Mouse (Mus musculus): ENCODE measurements around the gene Olfr523. TPM values are rescaled to one million over a fixed set of nuclear protein-coding genes. Genes with fewer than 3 reads are reported as not detected.
"Not testable (repeated sequence)": the region's sequence is repeated elsewhere in the genome, so short reads cannot be mapped to it uniquely, and the experiment has no call there.

The Olfr523 gene
- polyA plus RNA-seq (2015; fragmentation: Nextera tagmentation; extraction: Ambion mirVana): not detected in 2 replicates

DNA sequence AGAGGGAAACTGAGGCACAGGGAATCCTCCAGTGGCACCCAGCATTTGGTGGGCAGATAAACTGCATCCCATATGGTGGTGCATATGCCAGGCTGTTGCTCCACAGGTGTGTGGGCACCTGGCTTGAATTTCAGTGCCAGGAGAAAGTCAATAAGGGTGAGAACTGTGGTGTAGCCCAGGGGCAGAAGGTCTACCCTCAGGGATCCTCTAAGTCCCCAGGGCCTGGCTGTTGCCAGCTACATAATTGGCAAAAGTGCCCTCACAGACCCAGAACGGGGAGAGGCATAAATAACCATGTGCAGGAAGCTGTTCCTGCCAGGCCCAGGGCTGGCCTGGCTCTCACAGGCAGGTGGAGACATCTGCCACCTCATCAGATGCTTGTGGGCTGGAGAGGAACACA, at the start of gene Olfr523:
Gene Olfr523 (plus strand): TSS at position 282 of the 400 bp plus-strand sequence.
- Histone ChIP-seq H3K4me1 (no peaks in the 10 kb centered on the region), H3K4me3 (replicated peaks) (no peak within 1 kb of the TSS), H3K27me3 (no peaks in the 10 kb centered on the region), H3K9ac (no peak within 1 kb of the TSS), H3K27ac (no peak within 1 kb of the TSS), H3K36me3 (no peaks in the 10 kb centered on the region), H3K9me3 (replicated peaks) (no peaks in the 10 kb centered on the region), H3K4me2 (no peak within 1 kb of the TSS)
- ATAC-seq (replicated peaks; ENCODE audit: low FRiP score): no peak
- WGBS: 36% methylated on average over 1 of the region's 1 CpGs

DNA sequence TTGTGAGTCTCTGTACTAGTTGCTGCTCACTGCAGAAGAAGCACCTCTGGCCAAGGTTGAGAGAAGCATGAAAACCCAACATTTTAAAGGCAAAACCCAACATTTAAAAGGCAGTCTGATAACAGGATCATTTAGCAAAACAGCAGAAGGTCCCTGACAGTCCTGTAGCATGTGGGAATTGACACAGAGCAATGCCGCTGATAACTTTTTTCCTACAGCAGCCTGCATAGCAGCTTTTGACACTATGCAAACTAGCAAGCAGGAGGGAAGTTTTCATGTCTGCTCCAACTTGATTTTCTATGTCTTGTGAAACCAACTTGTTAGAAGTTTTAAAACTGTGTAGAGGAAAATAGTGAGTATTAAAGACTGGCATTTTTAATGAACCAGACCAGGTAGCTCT, 48.6 kb upstream of the Olfr523 start:
- no peak overlapping the region for H3K27ac ChIP-seq
- no peaks in the 10 kb centered on the region for H3K9me3 ChIP-seq (replicated peaks)
- peaks cover 3% of the 10 kb centered on the region for H3K36me3 ChIP-seq
- no peak for ATAC-seq (replicated peaks; ENCODE audit: low FRiP score)
- no peaks in the 10 kb centered on the region for H3K27me3 ChIP-seq
- WGBS: 92% methylated on average over 1 of the region's 1 CpGs
- H3K4me3 ChIP-seq (replicated peaks): no peak overlapping the region
- no peak overlapping the region for H3K9ac ChIP-seq
- H3K4me2 ChIP-seq: no peak overlapping the region
- H3K4me1 ChIP-seq: peaks cover 16% of the 10 kb centered on the region

DNA sequence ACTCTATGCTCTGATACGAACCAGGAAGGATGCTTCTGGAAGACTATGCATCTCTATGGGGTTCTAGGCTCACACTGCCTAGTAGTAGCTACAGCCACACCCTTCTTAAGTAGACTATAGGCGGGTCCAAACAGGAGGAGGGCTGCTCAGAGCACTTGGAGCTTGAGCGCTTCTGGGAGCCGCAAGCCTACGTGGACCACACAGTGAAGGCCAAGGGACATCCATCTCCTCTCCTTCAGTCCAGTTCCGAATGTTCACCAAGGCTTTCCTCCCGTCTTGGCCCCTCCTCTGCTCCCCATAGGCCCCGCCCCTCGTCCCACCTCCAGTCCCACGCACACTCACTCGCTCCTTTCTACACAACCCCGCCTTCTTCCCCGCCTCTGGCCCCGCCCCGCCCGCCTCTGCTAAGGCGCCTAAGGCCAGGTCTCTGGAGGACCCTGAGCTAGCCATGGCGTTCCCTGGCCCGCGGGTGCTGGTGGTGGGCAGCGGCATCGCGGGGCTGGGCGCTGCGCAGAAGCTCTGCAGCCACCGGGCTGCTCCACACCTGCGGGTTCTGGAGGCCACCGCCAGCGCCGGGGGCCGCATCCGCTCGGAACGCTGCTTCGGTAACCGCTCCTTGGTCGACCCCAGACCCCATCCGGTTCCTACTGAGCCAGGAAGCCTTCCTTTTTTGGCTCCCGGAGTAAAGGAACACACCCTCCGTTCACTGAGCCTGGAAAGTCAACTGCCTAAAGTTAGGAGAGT, 47.6 kb upstream of the Olfr523 start:
- WGBS: 2% methylated on average over 40 of the region's 40 CpGs
- Histone ChIP-seq H3K9ac (peak overlapping the region; percentile 87), H3K36me3 (peaks cover 14% of the 10 kb centered on the region), H3K4me1 (peaks cover 16% of the 10 kb centered on the region), H3K9me3 (replicated peaks) (no peaks in the 10 kb centered on the region), H3K27ac (peak overlapping the region; percentile 72), H3K4me3 (replicated peaks) (peak overlapping the region; percentile 80), H3K27me3 (no peaks in the 10 kb centered on the region), H3K4me2 (peak overlapping the region; percentile 74)
- ATAC-seq (replicated peaks; ENCODE audit: low FRiP score): peak; percentile 99

DNA sequence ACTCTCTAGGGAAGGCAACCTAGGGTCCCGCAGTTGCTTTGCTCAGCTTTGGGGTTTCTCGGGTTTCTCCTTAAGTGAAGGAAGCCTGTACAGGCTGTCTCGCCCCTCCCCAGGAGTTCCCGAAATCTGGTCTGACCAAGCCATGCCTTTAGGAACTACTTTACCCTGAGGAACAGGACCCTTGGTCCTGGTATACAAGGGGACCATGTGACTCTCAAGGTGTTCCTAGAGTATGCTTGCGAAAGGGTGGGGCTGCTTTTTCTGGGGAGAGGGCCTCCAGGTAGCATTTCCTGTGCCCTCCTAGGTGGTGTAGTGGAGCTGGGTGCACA, 47.0 kb upstream of the Olfr523 start:
- 6% methylated on average over 5 of the region's 5 CpGs for WGBS
- peaks cover 16% of the 10 kb centered on the region for H3K4me1 ChIP-seq
- peak overlapping the region; percentile 72 for H3K27ac ChIP-seq
- peak overlapping the region; percentile 74 for H3K4me2 ChIP-seq
- no peaks in the 10 kb centered on the region for H3K9me3 ChIP-seq (replicated peaks)
- H3K4me3 ChIP-seq (replicated peaks): peak overlapping the region; percentile 80
- no peak; the same call in none of the 2 replicates for ATAC-seq (replicated peaks; ENCODE audit: low FRiP score)
- no peaks in the 10 kb centered on the region for H3K27me3 ChIP-seq
- peaks cover 19% of the 10 kb centered on the region for H3K36me3 ChIP-seq
- peak overlapping the region; percentile 87 for H3K9ac ChIP-seq

DNA sequence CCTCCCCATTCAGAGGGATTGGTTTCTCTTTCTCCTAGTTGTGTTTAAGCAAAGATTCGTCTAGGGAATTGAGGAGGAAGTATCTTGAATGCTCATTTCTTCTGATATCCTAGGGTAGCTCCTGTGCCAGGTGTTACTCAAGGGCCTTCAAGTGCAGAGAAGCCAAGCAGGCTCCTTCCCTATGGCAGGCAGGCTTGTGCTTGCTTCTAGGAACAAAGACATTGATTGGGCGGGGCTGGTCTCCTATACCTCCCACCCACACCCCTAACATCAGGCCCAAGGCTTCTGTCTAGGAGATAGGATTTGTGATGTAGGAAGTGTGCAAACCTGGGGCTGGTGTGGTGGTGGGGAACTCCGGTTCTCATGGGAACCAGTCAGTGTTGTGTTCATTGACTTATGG, 46.1 kb upstream of the Olfr523 start:
- H3K4me2 ChIP-seq: peak overlapping the region; percentile 7; the same call in 1 of the 2 replicates
- H3K4me3 ChIP-seq (replicated peaks): no peak overlapping the region

DNA sequence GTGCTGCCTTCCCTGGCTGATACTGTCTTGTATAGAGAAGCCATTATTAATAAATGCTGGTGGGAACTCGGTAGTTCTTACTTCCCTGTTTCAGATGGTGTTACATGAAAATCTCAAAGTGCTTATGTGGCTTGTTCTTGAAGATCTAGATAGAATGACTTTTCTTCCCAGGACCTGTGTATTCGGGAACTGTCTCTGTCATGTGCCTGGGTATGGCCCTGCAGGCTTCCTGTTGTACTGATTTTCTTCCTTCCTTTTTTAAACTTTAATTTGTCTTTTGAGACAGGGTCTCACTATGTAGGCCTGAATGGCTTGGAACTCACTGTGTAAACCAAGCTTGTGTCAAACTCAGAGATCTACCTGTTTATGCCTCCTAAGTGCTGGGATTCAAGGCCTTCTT, 45.1 kb upstream of the Olfr523 start:
- Histone ChIP-seq H3K4me1 (peaks cover 16% of the 10 kb centered on the region), H3K4me3 (replicated peaks) (no peak overlapping the region), H3K4me2 (no peak overlapping the region), H3K9ac (no peak overlapping the region), H3K27ac (no peak overlapping the region), H3K27me3 (no peaks in the 10 kb centered on the region), H3K36me3 (peaks cover 32% of the 10 kb centered on the region), H3K9me3 (replicated peaks) (no peaks in the 10 kb centered on the region)
- WGBS: 87% methylated on average over 2 of the region's 2 CpGs
- ATAC-seq (replicated peaks; ENCODE audit: low FRiP score): no peak

More for the DNA sequence above, 46.1 kb upstream of the Olfr523 start:
- Histone ChIP-seq H3K27me3 (no peaks in the 10 kb centered on the region), H3K36me3 (peaks cover 27% of the 10 kb centered on the region), H3K4me1 (peaks cover 16% of the 10 kb centered on the region), H3K9ac (peak overlapping the region; percentile 21; the same call in 1 of the 2 replicates), H3K9me3 (replicated peaks) (no peaks in the 10 kb centered on the region), H3K27ac (no peak overlapping the region)
- 79% methylated on average over 3 of the region's 3 CpGs for WGBS
- ATAC-seq (replicated peaks; ENCODE audit: low FRiP score): no peak

DNA sequence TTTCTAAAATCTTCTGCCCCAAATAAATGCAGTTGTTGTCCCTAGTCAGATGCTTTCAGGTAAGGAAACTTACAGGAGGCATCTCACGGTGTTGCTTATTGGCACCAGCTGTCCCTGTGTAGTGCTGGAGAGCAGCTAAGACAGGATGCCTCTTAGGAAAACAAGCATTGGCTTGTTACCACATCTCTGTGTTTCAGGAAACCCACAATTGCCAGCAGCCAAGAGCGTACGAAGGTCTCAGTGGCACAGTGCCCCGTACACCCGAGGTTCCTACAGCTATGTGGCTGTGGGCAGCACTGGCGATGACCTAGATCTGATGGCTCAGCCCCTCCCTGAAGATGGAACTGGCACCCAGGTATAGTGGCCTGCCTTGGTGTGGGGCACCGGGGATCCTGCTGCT, 40.8 kb upstream of the Olfr523 start:
- not testable (repeated sequence) for H3K27me3 ChIP-seq; H3K27ac ChIP-seq; H3K4me3 ChIP-seq (replicated peaks); H3K9ac ChIP-seq; H3K9me3 ChIP-seq (replicated peaks); ATAC-seq (replicated peaks; ENCODE audit: low FRiP score); H3K4me1 ChIP-seq; H3K4me2 ChIP-seq
- H3K36me3 ChIP-seq: peaks cover 45% of the 10 kb centered on the region
- WGBS: 92% methylated on average over 7 of the region's 7 CpGs

DNA sequence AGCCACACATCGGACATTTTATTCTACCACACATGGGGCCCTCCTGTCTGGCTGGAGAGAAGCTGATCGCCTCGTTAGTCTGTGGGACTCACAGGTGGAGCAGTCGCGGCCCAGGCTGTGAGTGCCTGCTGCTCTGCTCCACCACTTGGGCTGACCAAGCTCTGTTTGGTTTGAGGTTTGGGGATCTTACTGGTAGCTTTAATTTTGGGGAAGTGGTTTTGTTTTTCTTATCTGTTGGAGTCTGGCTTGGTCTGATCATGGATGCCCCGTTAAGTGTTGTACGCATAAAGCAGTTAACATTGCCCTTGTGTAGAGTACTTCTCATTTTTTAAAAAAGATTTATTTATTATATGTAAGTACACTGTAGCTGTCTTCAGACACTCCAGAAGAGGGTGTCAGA, 39.0 kb upstream of the Olfr523 start:
- H3K9me3 ChIP-seq (replicated peaks); ATAC-seq (replicated peaks; ENCODE audit: low FRiP score); H3K4me1 ChIP-seq; H3K9ac ChIP-seq; H3K27me3 ChIP-seq; H3K4me3 ChIP-seq (replicated peaks); H3K4me2 ChIP-seq; H3K27ac ChIP-seq: not testable (repeated sequence)
- peaks cover 45% of the 10 kb centered on the region for H3K36me3 ChIP-seq
- 94% methylated on average over 7 of the region's 7 CpGs for WGBS

DNA sequence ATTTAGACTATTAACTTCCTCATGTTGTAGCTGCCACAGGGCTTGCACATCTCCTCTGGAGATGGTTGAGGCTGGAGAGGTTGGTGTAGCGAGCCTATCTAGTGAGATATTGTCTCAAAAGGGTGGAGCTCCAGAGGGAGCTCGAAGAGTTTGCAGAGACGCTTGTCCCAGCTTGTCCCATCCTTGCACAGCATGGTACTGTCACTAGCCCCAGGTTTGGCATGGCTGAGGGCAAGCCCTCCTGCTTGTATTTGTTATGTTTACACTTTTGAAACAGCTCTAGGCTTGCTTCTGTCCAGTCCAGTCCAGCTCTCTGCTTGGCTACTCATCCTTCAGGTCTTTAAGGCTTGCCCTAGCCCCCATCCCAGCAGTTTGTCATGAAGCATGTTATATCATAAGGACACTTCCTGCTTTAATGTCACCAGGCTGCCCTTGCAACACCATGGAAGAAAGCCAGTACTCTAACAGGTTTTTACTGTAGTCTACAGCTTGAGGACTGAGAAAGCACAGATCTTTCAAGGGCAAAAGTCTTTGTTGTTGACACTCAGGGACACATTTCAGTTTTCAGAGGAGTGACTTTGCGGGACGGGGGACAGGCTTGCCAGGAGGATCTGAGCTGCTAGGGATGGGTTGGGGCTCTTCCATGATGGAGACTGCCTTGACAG, 37.8 kb upstream of the Olfr523 start:
- H3K4me2 ChIP-seq: no peak overlapping the region

DNA sequence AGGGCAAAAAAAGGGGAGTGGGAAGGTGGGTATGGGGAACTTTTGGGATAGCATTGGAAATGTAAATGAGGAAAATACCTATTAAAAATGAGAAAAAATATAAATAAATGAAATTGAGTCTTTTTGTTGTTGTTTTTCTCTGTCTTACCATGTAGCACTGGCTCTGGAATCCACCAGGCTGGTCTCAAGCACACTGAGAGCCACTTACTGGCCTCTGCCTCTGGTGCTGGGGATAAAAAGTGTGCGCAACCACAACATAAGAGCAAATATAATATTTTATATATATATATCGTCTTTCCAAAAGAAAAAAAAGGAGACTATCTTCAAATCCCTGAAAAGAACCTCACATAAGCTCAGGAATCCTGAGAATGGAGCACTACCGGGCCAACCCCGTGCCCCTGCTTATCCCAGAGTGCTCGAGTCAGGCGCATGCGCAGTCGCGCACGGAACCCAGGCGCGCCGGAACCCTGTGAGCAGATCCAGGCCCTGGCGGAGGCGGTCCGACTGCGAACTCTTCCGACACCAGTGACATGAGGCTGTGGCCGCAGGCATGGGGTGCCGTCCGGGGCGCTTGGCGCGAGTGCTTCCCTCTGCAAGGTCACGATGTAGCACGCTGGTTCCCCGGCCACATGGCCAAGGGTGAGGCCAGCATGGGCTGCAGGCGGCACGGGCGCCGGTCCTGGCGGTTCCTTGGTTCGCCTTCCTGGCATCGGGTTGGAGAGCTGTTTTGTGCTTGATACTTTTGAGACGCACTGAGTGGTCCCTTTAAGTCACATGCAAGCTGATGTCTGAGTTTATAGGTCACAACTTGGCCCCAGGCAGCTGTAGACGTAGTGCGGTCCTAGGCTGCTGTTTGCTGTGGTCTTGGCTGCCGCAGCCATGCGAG, 35.6 kb upstream of the Olfr523 start, which contains the start of gene Mtg1:
Gene Mtg1 (plus strand): TSS at position 430 of the 886 bp plus-strand sequence.
- Histone ChIP-seq H3K9me3 (replicated peaks) (no peaks in the 10 kb centered on the region), H3K36me3 (peaks cover 14% of the 10 kb centered on the region), H3K27me3 (no peaks in the 10 kb centered on the region), H3K9ac (peak within 1 kb of the TSS; percentile 93), H3K4me1 (peaks cover 10% of the 10 kb centered on the region), H3K4me3 (replicated peaks) (peak within 1 kb of the TSS; percentile 84), H3K27ac (peak within 1 kb of the TSS; percentile 89), H3K4me2 (peak within 1 kb of the TSS; percentile 90)
- ATAC-seq (replicated peaks; ENCODE audit: low FRiP score): peak; percentile 99
- 2% methylated on average over 39 of the region's 39 CpGs for WGBS

More for the DNA sequence above, 37.8 kb upstream of the Olfr523 start:
- Histone ChIP-seq H3K27me3 (no peaks in the 10 kb centered on the region), H3K4me1 (peaks cover 10% of the 10 kb centered on the region), H3K4me3 (replicated peaks) (no peak overlapping the region), H3K36me3 (peaks cover 34% of the 10 kb centered on the region), H3K27ac (no peak overlapping the region), H3K9me3 (replicated peaks) (no peaks in the 10 kb centered on the region), H3K9ac (no peak overlapping the region)
- ATAC-seq (replicated peaks; ENCODE audit: low FRiP score): no peak
- WGBS: 94% methylated on average over 5 of the region's 5 CpGs

DNA sequence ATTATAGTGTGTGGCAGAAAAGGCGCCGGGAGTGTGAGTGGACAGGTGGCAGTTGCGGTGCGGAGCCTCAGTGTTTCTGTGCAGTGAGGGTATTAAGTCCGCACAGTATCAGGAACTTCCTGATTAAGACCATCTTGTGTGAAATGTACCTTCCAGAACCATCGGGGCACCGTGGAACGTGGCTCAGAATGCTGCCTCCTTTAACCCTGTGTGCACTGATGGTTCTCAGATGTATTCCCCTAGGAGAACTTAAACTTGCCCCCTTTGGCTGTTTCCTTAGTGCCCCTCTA, 35.1 kb upstream of the Olfr523 start:
- Histone ChIP-seq H3K9me3 (replicated peaks) (no peaks in the 10 kb centered on the region), H3K27ac (peak overlapping the region; percentile 89), H3K27me3 (no peaks in the 10 kb centered on the region), H3K4me3 (replicated peaks) (peak overlapping the region; percentile 84), H3K4me2 (peak overlapping the region; percentile 90), H3K4me1 (peaks cover 10% of the 10 kb centered on the region), H3K9ac (peak overlapping the region; percentile 93), H3K36me3 (peaks cover 13% of the 10 kb centered on the region)
- 1% methylated on average over 8 of the region's 8 CpGs for WGBS
- ATAC-seq (replicated peaks; ENCODE audit: low FRiP score): no peak; the same call in 1 of the 2 replicates

DNA sequence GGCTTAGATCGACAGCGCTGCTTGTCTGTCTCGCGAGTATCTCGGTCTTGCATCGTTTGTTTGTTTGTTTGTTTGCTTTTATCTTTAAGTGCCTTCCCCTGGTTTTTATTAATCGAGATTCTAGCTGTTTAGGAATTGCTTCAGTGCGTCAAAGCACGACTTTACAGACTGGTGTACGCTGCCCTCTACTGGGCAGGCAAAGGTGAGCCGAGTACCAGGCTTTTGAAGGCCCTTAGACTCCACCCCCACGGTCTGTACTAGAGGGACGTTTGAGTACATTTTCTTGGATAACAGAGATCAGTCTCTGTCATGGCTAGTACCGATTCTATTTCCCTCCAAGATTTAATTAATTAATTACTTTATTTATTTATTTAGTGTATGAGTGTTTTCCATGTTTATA, 31.7 kb upstream of the Olfr523 start:
- 5% methylated on average over 14 of the region's 14 CpGs for WGBS
- no peaks in the 10 kb centered on the region for H3K27me3 ChIP-seq
- peaks cover 10% of the 10 kb centered on the region for H3K4me1 ChIP-seq
- ATAC-seq (replicated peaks; ENCODE audit: low FRiP score): no peak
- H3K9me3 ChIP-seq (replicated peaks): no peaks in the 10 kb centered on the region
- no peaks in the 10 kb centered on the region for H3K36me3 ChIP-seq
- no peak overlapping the region for H3K9ac ChIP-seq
- H3K4me3 ChIP-seq (replicated peaks): no peak overlapping the region
- no peak overlapping the region for H3K27ac ChIP-seq
- no peak overlapping the region for H3K4me2 ChIP-seq
